Mouse (Mus musculus): ENCODE results near the gene Mrps36. TPM values are rescaled to one million over a fixed set of nuclear protein-coding genes. Genes with fewer than 3 reads are reported as not detected.

The Mrps36 gene
- total and polyA plus RNA-seq, 3 experiments = 95.1 to 317 (median 210) TPM

- Histone ChIP-seq H3K27me3 (ENCODE audit: insufficient read depth, low read length) (no peaks in the 10 kb centered on the region), H3K4me3 (ENCODE audit: low read depth, low read length) (no peak overlapping the region), H3K36me3 (replicated peaks) (peaks cover 16% of the 10 kb centered on the region), H3K4me1 (ENCODE audit: insufficient read depth, low read depth, low read length) (peaks cover 54% of the 10 kb centered on the region), H3K9me3 (replicated peaks) (no peaks in the 10 kb centered on the region; the same call in 1 of the 2 replicates)
- no peak for DNase-seq (ENCODE audit: low spot score)
- TF ChIP-seq CTCF (IDR thresholded peaks at IDR 0.05; ENCODE audit: low read depth, low read length) (no peak), GATA1 (IDR thresholded peaks at IDR 0.05; ENCODE audit: borderline replicate concordance, low read length) (no peak), GATA2 (IDR thresholded peaks at IDR 0.05; ENCODE audit: borderline replicate concordance, low read depth, low read length) (no peak), POLR2AphosphoS5 (IDR thresholded peaks at IDR 0.05; ENCODE audit: insufficient replicate concordance, low read depth, low read length) (no peak), TAL1 (conservative IDR thresholded peaks at IDR 0.05; ENCODE audit: low read depth, low read length) (no peak)
- ATAC-seq (ENCODE audit: extremely low read depth, insufficient number of reproducible peaks, low FRiP score, poor library complexity, severe bottlenecking) = no peak
These were observed 9.7 kb upstream of the Mrps36 start for GRCm38 (mm10) chr13:100754186-100754585.

- ATAC-seq (ENCODE audit: extremely low read depth, insufficient number of reproducible peaks, low FRiP score, poor library complexity, severe bottlenecking) (no peak), DNase-seq (ENCODE audit: low spot score) (no peak)
These were observed 8.6 kb upstream of the Mrps36 start for GRCm38 (mm10) chr13:100753011-100753410.

GRCm38 (mm10) chr13:100752529-100752928 lies 8.1 kb upstream of the Mrps36 start:
- peak overlapping the region; percentile 56; the same call in 1 of the 2 replicates for H3K4me3 ChIP-seq (ENCODE audit: low read depth, low read length)
- H3K36me3 ChIP-seq (replicated peaks) = peaks cover 3% of the 10 kb centered on the region
- no peaks in the 10 kb centered on the region for H3K27me3 ChIP-seq (ENCODE audit: insufficient read depth, low read length)
- ATAC-seq (ENCODE audit: extremely low read depth, insufficient number of reproducible peaks, low FRiP score, poor library complexity, severe bottlenecking) (peak; percentile 62), DNase-seq (ENCODE audit: low spot score) (peak; percentile 46)
- H3K4me1 ChIP-seq (ENCODE audit: insufficient read depth, low read depth, low read length) = peaks cover 67% of the 10 kb centered on the region
- H3K9me3 ChIP-seq (replicated peaks) = no peaks in the 10 kb centered on the region; the same call in 1 of the 2 replicates
- TF ChIP-seq GATA1 (IDR thresholded peaks at IDR 0.05; ENCODE audit: borderline replicate concordance, low read length) = no peak
- peak; percentile 84 for TF ChIP-seq TAL1 (conservative IDR thresholded peaks at IDR 0.05; ENCODE audit: low read depth, low read length)
- 0 out of 2 replicates have a peak, but pooled peaks have one; percentile 27 for TF ChIP-seq GATA2 (IDR thresholded peaks at IDR 0.05; ENCODE audit: borderline replicate concordance, low read depth, low read length)
- TF ChIP-seq CTCF (IDR thresholded peaks at IDR 0.05; ENCODE audit: low read depth, low read length) = no peak

More at GRCm38 (mm10) chr13:100753011-100753410, 8.6 kb upstream of the Mrps36 start:
- Histone ChIP-seq H3K9me3 (replicated peaks) (no peaks in the 10 kb centered on the region; the same call in 1 of the 2 replicates), H3K27me3 (ENCODE audit: insufficient read depth, low read length) (no peaks in the 10 kb centered on the region), H3K4me1 (ENCODE audit: insufficient read depth, low read depth, low read length) (peaks cover 63% of the 10 kb centered on the region), H3K4me3 (ENCODE audit: low read depth, low read length) (peak overlapping the region; percentile 13; the same call in 1 of the 2 replicates), H3K36me3 (replicated peaks) (peaks cover 7% of the 10 kb centered on the region)
- no peak for TF ChIP-seq TAL1 (conservative IDR thresholded peaks at IDR 0.05; ENCODE audit: low read depth, low read length)
- no peak for TF ChIP-seq CTCF (IDR thresholded peaks at IDR 0.05; ENCODE audit: low read depth, low read length)
- no peak for TF ChIP-seq GATA1 (IDR thresholded peaks at IDR 0.05; ENCODE audit: borderline replicate concordance, low read length)
- TF ChIP-seq GATA2 (IDR thresholded peaks at IDR 0.05; ENCODE audit: borderline replicate concordance, low read depth, low read length) = no peak
- TF ChIP-seq POLR2AphosphoS5 (IDR thresholded peaks at IDR 0.05; ENCODE audit: insufficient replicate concordance, low read depth, low read length) = no peak

- Histone ChIP-seq H3K9me3 (replicated peaks) (no peaks in the 10 kb centered on the region; the same call in 1 of the 2 replicates), H3K27me3 (ENCODE audit: insufficient read depth, low read length) (no peaks in the 10 kb centered on the region), H3K4me1 (ENCODE audit: insufficient read depth, low read depth, low read length) (peaks cover 77% of the 10 kb centered on the region), H3K36me3 (replicated peaks) (no peaks in the 10 kb centered on the region), H3K4me3 (ENCODE audit: low read depth, low read length) (no peak overlapping the region)
- TF ChIP-seq TAL1 (conservative IDR thresholded peaks at IDR 0.05; ENCODE audit: low read depth, low read length) (peak; percentile 53), CTCF (IDR thresholded peaks at IDR 0.05; ENCODE audit: low read depth, low read length) (no peak)
- DNase-seq (ENCODE audit: low spot score) = no peak
- peak; percentile 9; the same call in 1 of the 2 replicates for ATAC-seq (ENCODE audit: extremely low read depth, insufficient number of reproducible peaks, low FRiP score, poor library complexity, severe bottlenecking)
These were observed 6.9 kb upstream of the Mrps36 start for GRCm38 (mm10) chr13:100751402-100751801.

GRCm38 (mm10) chr13:100750799-100751198 lies 6.3 kb upstream of the Mrps36 start:
- peak; percentile 44 for DNase-seq (ENCODE audit: low spot score)
- H3K36me3 ChIP-seq (replicated peaks) = no peaks in the 10 kb centered on the region
- peak; percentile 66 for ATAC-seq (ENCODE audit: extremely low read depth, insufficient number of reproducible peaks, low FRiP score, poor library complexity, severe bottlenecking)
- H3K4me1 ChIP-seq (ENCODE audit: insufficient read depth, low read depth, low read length) = peaks cover 83% of the 10 kb centered on the region
- H3K27me3 ChIP-seq (ENCODE audit: insufficient read depth, low read length) = no peaks in the 10 kb centered on the region
- TF ChIP-seq GATA1 (IDR thresholded peaks at IDR 0.05; ENCODE audit: borderline replicate concordance, low read length) (no peak), CTCF (IDR thresholded peaks at IDR 0.05; ENCODE audit: low read depth, low read length) (no peak), TAL1 (conservative IDR thresholded peaks at IDR 0.05; ENCODE audit: low read depth, low read length) (peak; percentile 64), GATA2 (IDR thresholded peaks at IDR 0.05; ENCODE audit: borderline replicate concordance, low read depth, low read length) (no peak), POLR2AphosphoS5 (IDR thresholded peaks at IDR 0.05; ENCODE audit: insufficient replicate concordance, low read depth, low read length) (no peak)
- H3K9me3 ChIP-seq (replicated peaks) = no peaks in the 10 kb centered on the region; the same call in 1 of the 2 replicates
- no peak overlapping the region; the same call in 1 of the 2 replicates for H3K4me3 ChIP-seq (ENCODE audit: low read depth, low read length)

- no peaks in the 10 kb centered on the region for H3K36me3 ChIP-seq (replicated peaks)
- DNase-seq (ENCODE audit: low spot score) = no peak
- ATAC-seq (ENCODE audit: extremely low read depth, insufficient number of reproducible peaks, low FRiP score, poor library complexity, severe bottlenecking) = no peak
- no peak overlapping the region for H3K4me3 ChIP-seq (ENCODE audit: low read depth, low read length)
- H3K9me3 ChIP-seq (replicated peaks) = no peaks in the 10 kb centered on the region
- H3K4me1 ChIP-seq (ENCODE audit: insufficient read depth, low read depth, low read length) = peaks cover 78% of the 10 kb centered on the region
- TF ChIP-seq GATA1 (IDR thresholded peaks at IDR 0.05; ENCODE audit: borderline replicate concordance, low read length) (no peak), CTCF (IDR thresholded peaks at IDR 0.05; ENCODE audit: low read depth, low read length) (no peak), GATA2 (IDR thresholded peaks at IDR 0.05; ENCODE audit: borderline replicate concordance, low read depth, low read length) (no peak)
- no peaks in the 10 kb centered on the region for H3K27me3 ChIP-seq (ENCODE audit: insufficient read depth, low read length)
These were observed 4.2 kb upstream of the Mrps36 start for GRCm38 (mm10) chr13:100748638-100749037.
